Mouse (Mus musculus): ENCODE measurements around the gene Wdr93. TPM values are rescaled to one million over a fixed set of nuclear protein-coding genes. Genes with fewer than 3 reads are reported as not detected.
"Not testable (repeated sequence)": the region's sequence is repeated elsewhere in the genome, so short reads cannot be mapped to it uniquely, and the experiment has no call there.

The Wdr93 gene
- polyA plus RNA-seq, 2 experiments = 0.04 to 0.08 TPM

DNA sequence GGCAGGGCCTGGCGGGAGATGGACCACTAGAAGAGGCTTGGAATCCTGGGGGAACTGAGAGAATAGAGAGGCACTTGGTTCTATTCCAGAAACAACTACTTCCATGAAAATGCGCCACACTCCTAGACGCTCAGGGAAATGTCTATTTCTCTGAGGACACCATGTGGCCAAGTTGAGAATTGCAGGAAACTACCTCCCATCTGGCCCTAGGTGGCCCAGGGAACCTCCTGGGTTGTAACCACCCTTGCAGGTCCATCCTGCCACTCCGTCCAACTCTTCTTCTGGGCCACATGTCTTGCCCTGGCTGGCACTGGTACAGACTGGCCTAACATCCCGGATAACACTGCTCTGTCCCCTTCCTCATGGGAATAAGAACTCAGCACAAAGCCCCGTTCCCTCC lies 43.3 kb downstream of the Wdr93 start:
- Histone ChIP-seq H3K36me3 (replicated peaks; ENCODE audit: control insufficient read depth, insufficient read depth, low read depth) (no peaks in the 10 kb centered on the region), H3K27me3 (ENCODE audit: control insufficient read depth, insufficient read depth, low read length) (peaks cover 3% of the 10 kb centered on the region), H3K4me2 (ENCODE audit: low read depth) (no peak overlapping the region), H3K9me3 (ENCODE audit: control insufficient read depth, low read length) (no peaks in the 10 kb centered on the region), H3K9ac (replicated peaks) (no peak overlapping the region), H3K4me3 (ENCODE audit: insufficient read depth in 1 of 2, low read depth in 2 of 2, low read length in 2 of 2) (no peak overlapping the region), H3K27ac (no peak overlapping the region), H3K4me1 (replicated peaks; ENCODE audit: control insufficient read depth in 2 of 2, insufficient read depth in 2 of 2, low read length in 1 of 2) (no peaks in the 10 kb centered on the region; a peak in 1 of 4 replicates)
- DNase-seq (ENCODE audit: low read depth in 3 of 3, low spot score in 3 of 3) = peak in 1 of 3 experiments; percentile 29
- no peak for ATAC-seq (ENCODE audit: insufficient read depth)
- 15% methylated on average over 6 of the region's 6 CpGs for WGBS (ENCODE audit: insufficient replicate concordance)
- TF ChIP-seq CTCF (IDR thresholded peaks at IDR 0.05; ENCODE audit: low read depth) = peak; percentile 77
- TF ChIP-seq EP300 (IDR thresholded peaks at IDR 0.05; ENCODE audit: low read depth) = no peak

DNA sequence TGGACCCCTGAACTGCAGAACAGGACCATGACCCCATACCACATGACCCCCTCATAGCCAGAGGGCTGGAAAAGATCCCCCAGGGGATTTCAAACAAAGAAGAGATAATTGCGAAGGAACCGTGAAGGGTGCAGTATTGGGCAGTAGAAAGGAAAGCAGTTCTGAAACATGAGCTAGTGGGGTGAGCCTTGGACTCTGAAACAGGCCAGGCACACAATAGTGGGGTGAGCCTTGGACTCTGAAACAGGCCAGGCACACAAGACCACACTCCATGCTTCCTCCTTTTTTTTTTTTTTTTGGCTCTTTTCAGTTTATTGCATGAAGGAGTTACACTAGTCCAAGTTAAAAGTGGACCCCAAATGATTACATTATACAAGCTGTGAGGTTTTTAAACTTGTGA lies 46.8 kb downstream of the Wdr93 start:
- DNase-seq (ENCODE audit: low read depth in 3 of 3, low spot score in 3 of 3); H3K27ac ChIP-seq; H3K36me3 ChIP-seq (replicated peaks; ENCODE audit: control insufficient read depth, insufficient read depth, low read depth); H3K4me1 ChIP-seq (replicated peaks; ENCODE audit: control insufficient read depth in 2 of 2, insufficient read depth in 2 of 2, low read length in 1 of 2); H3K9me3 ChIP-seq (ENCODE audit: control insufficient read depth, low read length); ATAC-seq (ENCODE audit: insufficient read depth); H3K4me3 ChIP-seq (ENCODE audit: insufficient read depth in 1 of 2, low read depth in 2 of 2, low read length in 2 of 2); H3K4me2 ChIP-seq (ENCODE audit: low read depth); H3K9ac ChIP-seq (replicated peaks): not testable (repeated sequence)
- 45% methylated on average over 2 of the region's 2 CpGs for WGBS (ENCODE audit: insufficient replicate concordance)
- peaks cover 27% of the 10 kb centered on the region for H3K27me3 ChIP-seq (ENCODE audit: control insufficient read depth, insufficient read depth, low read length)

DNA sequence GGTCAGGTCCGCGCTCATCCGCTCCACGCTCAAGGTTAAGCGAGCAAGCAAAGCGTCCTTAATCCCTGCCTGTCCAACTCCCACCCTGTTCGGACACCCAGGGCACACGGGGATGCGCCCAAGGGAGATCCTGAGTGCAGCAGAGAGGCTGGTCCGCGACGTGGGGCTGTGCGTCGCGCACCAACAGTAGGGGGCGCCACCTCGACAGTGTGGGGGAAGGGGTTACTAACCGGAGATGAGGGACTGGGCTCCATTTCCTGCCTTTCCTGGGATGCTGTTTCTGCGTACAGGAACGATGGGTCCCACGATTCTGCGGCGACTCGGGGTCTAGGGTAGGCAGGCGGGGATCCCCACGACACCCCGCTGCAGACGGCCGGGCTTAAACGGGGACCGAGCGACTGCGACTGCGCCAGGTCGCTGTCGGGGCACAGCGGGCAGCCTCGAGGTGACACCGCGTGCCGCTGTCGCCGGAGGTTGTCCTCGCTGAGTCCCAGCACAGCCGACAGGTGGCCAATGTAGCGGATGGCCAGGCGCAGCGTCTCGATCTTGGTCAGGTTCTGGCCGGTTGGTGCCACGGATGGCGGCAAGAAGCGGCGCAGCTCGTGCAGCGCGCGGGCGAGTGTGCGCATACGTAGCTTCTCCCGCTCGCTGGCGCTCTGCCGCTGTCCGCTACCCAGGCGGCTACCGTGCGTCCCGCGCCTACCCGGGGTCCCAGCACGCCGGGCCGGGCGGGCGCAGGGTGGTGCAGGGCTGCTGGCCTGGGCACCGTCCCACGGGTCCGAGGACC lies 49.9 kb downstream of the Wdr93 start:
- Histone ChIP-seq H3K9me3 (ENCODE audit: control insufficient read depth, low read length) (no peaks in the 10 kb centered on the region), H3K4me3 (ENCODE audit: insufficient read depth in 1 of 2, low read depth in 2 of 2, low read length in 2 of 2) (peak overlapping the region; percentile 7 to 36; a peak in 3 of 4 replicates), H3K9ac (replicated peaks) (no peak overlapping the region), H3K4me1 (replicated peaks; ENCODE audit: control insufficient read depth in 2 of 2, insufficient read depth in 2 of 2, low read length in 1 of 2) (no peaks in the 10 kb centered on the region), H3K36me3 (replicated peaks; ENCODE audit: control insufficient read depth, insufficient read depth, low read depth) (no peaks in the 10 kb centered on the region), H3K27ac (no peak overlapping the region), H3K4me2 (ENCODE audit: low read depth) (peak overlapping the region; percentile 56), H3K27me3 (ENCODE audit: control insufficient read depth, insufficient read depth, low read length) (peaks cover 27% of the 10 kb centered on the region)
- ATAC-seq (ENCODE audit: insufficient read depth) (no peak), DNase-seq (ENCODE audit: low read depth in 3 of 3, low spot score in 3 of 3) (no peak)
- 2% methylated on average over 80 of the region's 80 CpGs for WGBS (ENCODE audit: insufficient replicate concordance)
- TF ChIP-seq EP300 (IDR thresholded peaks at IDR 0.05; ENCODE audit: low read depth) (no peak), CTCF (IDR thresholded peaks at IDR 0.05; ENCODE audit: low read depth) (peak; percentile 72)

DNA sequence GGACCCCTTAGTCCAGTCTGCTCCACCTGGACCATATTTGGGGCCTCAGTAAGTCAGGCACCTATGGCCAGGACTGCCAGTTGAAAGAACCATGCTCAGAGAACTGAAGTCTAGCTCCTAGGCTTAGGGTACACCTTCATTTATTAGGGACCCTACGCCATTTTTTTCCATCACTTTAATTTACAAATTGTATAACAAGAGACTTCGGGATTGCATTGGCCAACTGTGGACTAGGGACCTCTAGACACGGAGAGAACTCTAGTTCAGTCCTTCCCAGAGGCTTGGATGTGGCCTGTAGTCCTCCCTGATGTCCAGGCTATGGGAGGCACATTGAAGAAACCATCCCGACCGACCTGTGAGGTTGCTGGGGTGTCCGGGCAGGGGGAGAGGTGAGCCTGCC lies 50.7 kb downstream of the Wdr93 start, which contains the start of gene Mesp1:
Gene Mesp1, minus strand, starts transcription at position 101 of the 400 bp plus-strand sequence.
- DNase-seq (ENCODE audit: low read depth in 3 of 3, low spot score in 3 of 3) (no peak), ATAC-seq (ENCODE audit: insufficient read depth) (no peak)
- H3K4me1 ChIP-seq (replicated peaks; ENCODE audit: control insufficient read depth in 2 of 2, insufficient read depth in 2 of 2, low read length in 1 of 2) = no peaks in the 10 kb centered on the region
- no peak within 1 kb of the TSS for H3K9ac ChIP-seq (replicated peaks)
- H3K4me2 ChIP-seq (ENCODE audit: low read depth) = peak within 1 kb of the TSS; percentile 56
- H3K27me3 ChIP-seq (ENCODE audit: control insufficient read depth, insufficient read depth, low read length) = peaks cover 27% of the 10 kb centered on the region
- H3K9me3 ChIP-seq (ENCODE audit: control insufficient read depth, low read length) = no peaks in the 10 kb centered on the region
- TF ChIP-seq EP300 (IDR thresholded peaks at IDR 0.05; ENCODE audit: low read depth) (no peak), CTCF (IDR thresholded peaks at IDR 0.05; ENCODE audit: low read depth) (no peak)
- H3K36me3 ChIP-seq (replicated peaks; ENCODE audit: control insufficient read depth, insufficient read depth, low read depth) = no peaks in the 10 kb centered on the region
- 39% methylated on average over 6 of the region's 6 CpGs for WGBS (ENCODE audit: insufficient replicate concordance)
- no peak within 1 kb of the TSS for H3K27ac ChIP-seq
- H3K4me3 ChIP-seq (ENCODE audit: insufficient read depth in 1 of 2, low read depth in 2 of 2, low read length in 2 of 2) = peak within 1 kb of the TSS; percentile 7 to 36; a peak in 3 of 4 replicates

DNA sequence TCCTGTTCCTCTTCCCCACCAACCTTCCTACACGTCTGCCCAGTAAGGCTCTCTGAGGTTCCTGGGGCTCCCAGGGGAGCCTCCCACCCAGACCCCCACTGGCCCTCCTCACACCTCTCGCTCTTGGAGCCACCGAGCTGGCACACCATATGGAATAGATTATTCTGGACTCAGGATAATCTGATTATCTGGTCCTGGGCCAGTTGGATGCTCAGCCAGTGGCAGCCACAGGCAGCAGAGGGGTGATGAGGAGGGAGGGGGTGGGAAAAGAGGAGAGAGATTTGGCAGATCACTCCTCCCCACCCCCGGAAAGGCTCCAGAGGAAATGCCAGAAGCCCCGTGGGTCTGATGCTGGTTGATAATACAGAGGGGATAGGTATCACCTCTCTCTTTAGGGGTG lies 55.6 kb downstream of the Wdr93 start:
- Histone ChIP-seq H3K4me1 (replicated peaks; ENCODE audit: control insufficient read depth in 2 of 2, insufficient read depth in 2 of 2, low read length in 1 of 2) (no peaks in the 10 kb centered on the region), H3K36me3 (replicated peaks; ENCODE audit: control insufficient read depth, insufficient read depth, low read depth) (no peaks in the 10 kb centered on the region), H3K9me3 (ENCODE audit: control insufficient read depth, low read length) (no peaks in the 10 kb centered on the region), H3K27ac (no peak overlapping the region), H3K4me3 (ENCODE audit: insufficient read depth in 1 of 2, low read depth in 2 of 2, low read length in 2 of 2) (no peak overlapping the region), H3K4me2 (ENCODE audit: low read depth) (no peak overlapping the region), H3K27me3 (ENCODE audit: control insufficient read depth, insufficient read depth, low read length) (peaks cover 2% of the 10 kb centered on the region; the same call in 1 of the 2 replicates), H3K9ac (replicated peaks) (no peak overlapping the region)
- ATAC-seq (ENCODE audit: insufficient read depth) (no peak), DNase-seq (ENCODE audit: low read depth in 3 of 3, low spot score in 3 of 3) (no peak)
- WGBS (ENCODE audit: insufficient replicate concordance) = 18% methylated on average over 5 of the region's 5 CpGs
- no peak for TF ChIP-seq CTCF (IDR thresholded peaks at IDR 0.05; ENCODE audit: low read depth)
- no peak for TF ChIP-seq EP300 (IDR thresholded peaks at IDR 0.05; ENCODE audit: low read depth)
